Mouse (Mus musculus) intestine, embryonic 16.5 days (tissue): ENCODE measurements around the gene Lrmda. TPM values are rescaled to one million over a fixed set of nuclear protein-coding genes. Genes with fewer than 3 reads are reported as not detected.

Experiments used
- ATAC-seq: fragments of 200-750 bp; cut with Nextera tagmentation; 2 replicates; pipeline ENCODE4 v1.8.0; 2017; ENCODE audit warnings: moderate TSS enrichment, moderate library complexity
- H3K27ac ChIP-seq: fragments of 300-500 bp; sonication (generic); 2 replicates; pipeline ENCODE4 v1.5.1; 2014; ENCODE audit warnings: mild to moderate bottlenecking, low read length
- H3K27me3 ChIP-seq: fragments of 300-500 bp; sonication (generic); replicated peaks from 2 replicates; pipeline ENCODE4 v1.6.1; 2014; ENCODE audit warnings: low read length, control low read depth, mixed read lengths; ENCODE audit not compliant: control insufficient read depth, insufficient read depth
- H3K36me3 ChIP-seq: fragments of 300-500 bp; sonication (generic); 2 replicates; pipeline ENCODE4 v1.6.1; 2014; ENCODE audit warnings: low read length, control low read depth; ENCODE audit not compliant: control insufficient read depth, insufficient read depth
- H3K4me1 ChIP-seq: fragments of 300-500 bp; sonication (generic); 2 replicates; pipeline ENCODE4 v1.6.1; 2014; ENCODE audit warnings: low read length, control low read depth, mixed read lengths; ENCODE audit not compliant: control insufficient read depth, insufficient read depth
- H3K4me2 ChIP-seq: fragments of 300-500 bp; sonication (generic); 2 replicates; pipeline ENCODE4 v1.6.1; 2014; ENCODE audit warnings: low read depth, low read length, control low read depth
- H3K4me3 ChIP-seq: fragments of 300-500 bp; sonication (generic); 2 replicates; pipeline ENCODE4 v1.5.1; 2014; ENCODE audit warnings: mild to moderate bottlenecking, low read length
- H3K9ac ChIP-seq: fragments of 300-500 bp; sonication (generic); 2 replicates; pipeline ENCODE4 v1.6.1; 2014; ENCODE audit warnings: low read depth, low read length
- H3K9me3 ChIP-seq: fragments of 300-500 bp; sonication (generic); 2 replicates; pipeline ENCODE4 v1.6.1; 2016; ENCODE audit warnings: low read length, control low read depth; ENCODE audit not compliant: control insufficient read depth
- WGBS: fragments of 180-500 bp; shearing (Covaris S2); extraction: QIAGEN DNeasy Blood & Tissue Kit; methylation state at CpG from one replicate; pipeline ENCODE4 v1.1.7; 2014; 5-methylcytosine and 5-hydroxymethylcytosine counted together
- polyA plus RNA-seq: library from polyadenylated mRNA; unstranded; fragments of >200 nt; fragmentation: Nextera tagmentation; extraction: Ambion mirVana; gene quantifications from 2 replicates; pipeline ENCODE4 v1.2.1, GENCODE M21; 2015

The Lrmda gene
- polyA plus RNA-seq, 1 experiment from 2014 or later, result 0.53 TPM

GRCm38 (mm10) chr14:22608599-22608998, 589.1 kb downstream of the Lrmda start:
- WGBS, result 61% methylated on average over 5 of the region's 5 CpGs
- H3K4me2 ChIP-seq, result no peak overlapping the region
- no peaks in the 10 kb centered on the region for H3K27me3 ChIP-seq
- H3K36me3 ChIP-seq, result no peaks in the 10 kb centered on the region
- H3K9ac ChIP-seq, result no peak overlapping the region
- H3K9me3 ChIP-seq, result no peaks in the 10 kb centered on the region
- ATAC-seq, result no peak
- H3K4me3 ChIP-seq, result no peak overlapping the region
- H3K27ac ChIP-seq, result no peak overlapping the region
- H3K4me1 ChIP-seq, result peaks cover 7% of the 10 kb centered on the region

GRCm38 (mm10) chr14:22609261-22610245, 590.0 kb downstream of the Lrmda start:
- no peaks in the 10 kb centered on the region for H3K27me3 ChIP-seq
- no peak overlapping the region for H3K27ac ChIP-seq
- H3K9ac ChIP-seq, result no peak overlapping the region
- ATAC-seq, result no peak
- H3K9me3 ChIP-seq, result no peaks in the 10 kb centered on the region
- peaks cover 7% of the 10 kb centered on the region for H3K4me1 ChIP-seq
- H3K36me3 ChIP-seq, result no peaks in the 10 kb centered on the region
- 44% methylated on average over 13 of the region's 13 CpGs for WGBS
- no peak overlapping the region for H3K4me2 ChIP-seq
- no peak overlapping the region for H3K4me3 ChIP-seq

- Histone ChIP-seq H3K4me1 (peaks cover 7% of the 10 kb centered on the region), H3K4me2 (no peak overlapping the region), H3K9me3 (no peaks in the 10 kb centered on the region), H3K4me3 (no peak overlapping the region), H3K36me3 (no peaks in the 10 kb centered on the region), H3K9ac (no peak overlapping the region), H3K27me3 (no peaks in the 10 kb centered on the region), H3K27ac (no peak overlapping the region)
- 90% methylated on average over 3 of the region's 3 CpGs for WGBS
- ATAC-seq, result no peak
Measured at GRCm38 (mm10) chr14:22611011-22611410, 591.5 kb downstream of the Lrmda start.

- H3K9me3 ChIP-seq, result no peaks in the 10 kb centered on the region
- no peak overlapping the region for H3K27ac ChIP-seq
- H3K27me3 ChIP-seq, result no peaks in the 10 kb centered on the region
- no peak for ATAC-seq
- no peaks in the 10 kb centered on the region for H3K4me1 ChIP-seq
- no peak overlapping the region for H3K4me2 ChIP-seq
- no peak overlapping the region for H3K4me3 ChIP-seq
- no peak overlapping the region for H3K9ac ChIP-seq
- no peaks in the 10 kb centered on the region for H3K36me3 ChIP-seq
Measured at GRCm38 (mm10) chr14:22620191-22620590, 600.7 kb downstream of the Lrmda start.

- no peak for ATAC-seq
- Histone ChIP-seq H3K4me3 (no peak overlapping the region), H3K4me1 (no peaks in the 10 kb centered on the region), H3K36me3 (no peaks in the 10 kb centered on the region), H3K27ac (no peak overlapping the region), H3K27me3 (no peaks in the 10 kb centered on the region), H3K9me3 (no peaks in the 10 kb centered on the region), H3K9ac (no peak overlapping the region), H3K4me2 (no peak overlapping the region)
- 89% methylated on average over 3 of the region's 3 CpGs for WGBS
Measured at GRCm38 (mm10) chr14:22621941-22622340, 602.4 kb downstream of the Lrmda start.

GRCm38 (mm10) chr14:22627105-22627829, 607.8 kb downstream of the Lrmda start:
- H3K9ac ChIP-seq, result no peak overlapping the region
- H3K4me2 ChIP-seq, result no peak overlapping the region
- no peaks in the 10 kb centered on the region for H3K9me3 ChIP-seq
- H3K4me3 ChIP-seq, result no peak overlapping the region
- H3K27ac ChIP-seq, result no peak overlapping the region
- 51% methylated on average over 8 of the region's 8 CpGs for WGBS
- no peaks in the 10 kb centered on the region for H3K27me3 ChIP-seq
- H3K36me3 ChIP-seq, result no peaks in the 10 kb centered on the region
- no peak for ATAC-seq
- H3K4me1 ChIP-seq, result 0 out of 2 replicates have a peak, but pooled peaks cover 5% of the 10 kb centered on the region

- no peak for ATAC-seq
- Histone ChIP-seq H3K27ac (no peak overlapping the region), H3K9me3 (no peaks in the 10 kb centered on the region), H3K4me3 (no peak overlapping the region), H3K27me3 (no peaks in the 10 kb centered on the region), H3K9ac (no peak overlapping the region), H3K36me3 (no peaks in the 10 kb centered on the region), H3K4me2 (no peak overlapping the region), H3K4me1 (0 out of 2 replicates have a peak, but pooled peaks cover 5% of the 10 kb centered on the region)
- 88% methylated on average over 9 of the region's 9 CpGs for WGBS
Measured at GRCm38 (mm10) chr14:22630361-22630867, 610.9 kb downstream of the Lrmda start.

- no peak overlapping the region for H3K9ac ChIP-seq
- H3K4me1 ChIP-seq, result no peaks in the 10 kb centered on the region
- H3K27me3 ChIP-seq, result no peaks in the 10 kb centered on the region
- no peak overlapping the region for H3K4me2 ChIP-seq
- no peak overlapping the region for H3K4me3 ChIP-seq
- no peaks in the 10 kb centered on the region for H3K9me3 ChIP-seq
- no peak overlapping the region for H3K27ac ChIP-seq
- 57% methylated on average over 1 of the region's 1 CpGs for WGBS
- H3K36me3 ChIP-seq, result no peaks in the 10 kb centered on the region
- no peak for ATAC-seq
Measured at GRCm38 (mm10) chr14:22633612-22634011, 614.1 kb downstream of the Lrmda start.

GRCm38 (mm10) chr14:22643494-22643893, 624.0 kb downstream of the Lrmda start:
- H3K27ac ChIP-seq, result no peak overlapping the region
- no peaks in the 10 kb centered on the region for H3K36me3 ChIP-seq
- no peak for ATAC-seq
- H3K9ac ChIP-seq, result no peak overlapping the region
- H3K4me1 ChIP-seq, result peaks cover 7% of the 10 kb centered on the region
- WGBS, result 75% methylated on average over 4 of the region's 4 CpGs
- no peaks in the 10 kb centered on the region for H3K27me3 ChIP-seq
- H3K9me3 ChIP-seq, result no peaks in the 10 kb centered on the region
- H3K4me3 ChIP-seq, result no peak overlapping the region
- H3K4me2 ChIP-seq, result no peak overlapping the region
